In the genomic region with DNA sequence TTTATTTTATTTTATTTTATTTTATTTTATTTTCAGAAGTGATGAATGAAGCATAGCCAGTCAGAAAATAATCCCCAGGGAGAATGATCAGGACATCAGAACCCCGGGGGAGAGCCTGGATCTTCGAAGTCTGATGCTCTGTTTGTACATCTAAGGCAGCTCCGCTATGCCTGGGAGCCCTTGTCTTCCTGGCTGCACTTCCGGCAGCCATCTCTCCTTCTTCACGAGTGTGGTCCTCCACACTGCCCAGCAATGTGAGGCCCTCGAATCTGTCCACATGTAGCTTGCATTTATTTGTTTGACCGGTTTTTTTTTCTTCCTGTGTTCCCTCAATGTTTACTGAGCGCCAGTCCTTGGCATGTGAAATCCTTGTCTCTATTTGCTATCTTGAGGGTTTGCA, we compare ENCODE assay signal across 21 mouse cellular contexts.
"Had no signal": no experiment of that assay in that cellular context is flagged by ENCODE, and none has a peak within 500 bp of the region (broad histone marks: within the 10 kb centered on the region; RNA-seq: fewer than 3 reads in every experiment).

No protein-coding gene starts in this region.

- H3K27me3 ChIP-seq: heart, embryonic 15.5 days; hindbrain, embryonic 12.5 days; intestine, embryonic 15.5 days; limb, embryonic 13.5 days; limb, embryonic 15.5 days had no signal

- H3K9me3 ChIP-seq: heart, embryonic 15.5 days; hindbrain, embryonic 10.5 days; hindbrain, embryonic 12.5 days; intestine, embryonic 15.5 days; limb, embryonic 15.5 days; liver, embryonic 12.5 days had no signal

- H3K4me2 ChIP-seq: heart, embryonic 11.5 days; intestine, embryonic 15.5 days; limb, embryonic 13.5 days; limb, embryonic 15.5 days; liver, embryonic 12.5 days had no signal

- DNase-seq: gastrocnemius, postnatal 14 days; heart, adult 2 months; heart, postnatal 14 days; heart, postnatal 4 days; kidney, adult 18-20 months; kidney, adult 8-10 months; kidney, postnatal 10 days; kidney, postnatal 25 days; kidney, postnatal 4 days; layer of hippocampus, postnatal 36 days; left cerebral cortex, postnatal 4 days had no signal

- H3K27ac ChIP-seq: heart, embryonic 13.5 days; heart, embryonic 15.5 days; hindbrain, embryonic 14.5 days; intestine, embryonic 15.5 days; limb, embryonic 13.5 days; limb, embryonic 15.5 days; liver, embryonic 12.5 days had no signal

- H3K4me1 ChIP-seq: intestine, embryonic 15.5 days had no signal

- H3K36me3 ChIP-seq: heart, embryonic 13.5 days; heart, embryonic 15.5 days; hindbrain, embryonic 10.5 days; hindbrain, embryonic 12.5 days; intestine, embryonic 15.5 days; limb, embryonic 13.5 days; limb, embryonic 15.5 days; liver, embryonic 12.5 days had no signal

- H3K9ac ChIP-seq: heart, embryonic 13.5 days; heart, embryonic 15.5 days; hindbrain, embryonic 12.5 days; hindbrain, embryonic 14.5 days; intestine, embryonic 15.5 days; limb, embryonic 13.5 days; limb, embryonic 15.5 days; liver, embryonic 12.5 days had no signal

- H3K4me3 ChIP-seq: heart, embryonic 13.5 days; heart, embryonic 15.5 days; hindbrain, embryonic 12.5 days; intestine, embryonic 15.5 days; limb, embryonic 13.5 days; limb, embryonic 15.5 days; liver, embryonic 12.5 days had no signal
